Mouse (Mus musculus) Patski (cell line): ENCODE results near the gene Ugt2b1. TPM values are rescaled to one million over a fixed set of nuclear protein-coding genes. Genes with fewer than 3 reads are reported as not detected.
A peak's percentile ranks its signal among the peaks of the same experiment; 100 is the strongest.
"Not testable (repeated sequence)": the region's sequence is repeated elsewhere in the genome, so short reads cannot be mapped to it uniquely, and the experiment has no call there.

Experiments
- ATAC-seq: fragments of 100-300 bp; one replicate; pipeline ENCODE4 v1.8.0; 2021
- CTCF ChIA-PET: fragments of 350-600 bp; sonication (Branson Sonifier 250); formaldehyde crosslinking; loops from one replicate; lab custom pipeline; 2022; ENCODE audit warnings: inconsistent platforms; lab: Charles Lee
- POLR2A ChIA-PET: fragments of 350-600 bp; sonication (Branson Sonifier 250); formaldehyde crosslinking; loops from one replicate; lab custom pipeline; 2022; ENCODE audit warnings: antibody characterized with exemption, inconsistent platforms; lab: Charles Lee
- DNase-seq: peaks from one replicate; pipeline ENCODE4 v3.0.0-alpha.2; 2011; ENCODE audit warnings: low read depth, low spot score
- H3K27me3 ChIP-seq: fragments of 371-371 bp; one replicate; pipeline ENCODE4 v1.5.1; 2021
- CTCF ChIP-seq: fragments of 100-300 bp; IDR thresholded peaks from one replicate; pipeline ENCODE4 v1.5.1; 2021
- in situ Hi-C: fragments of 300-500 bp; cut with MboI; formaldehyde crosslinking; loops from 3 replicates; pipeline ENCODE4 v1.11.1; 2018; ENCODE audit warnings: low pct_unique_long_range_greater_than_20kb, mixed read lengths
- polyA plus RNA-seq: library from polyadenylated mRNA; unstranded; gene quantifications from one replicate; pipeline ENCODE4 v1.2.3, GENCODE M21; 2021

The Ugt2b1 gene
- not detected for polyA plus RNA-seq

DNA sequence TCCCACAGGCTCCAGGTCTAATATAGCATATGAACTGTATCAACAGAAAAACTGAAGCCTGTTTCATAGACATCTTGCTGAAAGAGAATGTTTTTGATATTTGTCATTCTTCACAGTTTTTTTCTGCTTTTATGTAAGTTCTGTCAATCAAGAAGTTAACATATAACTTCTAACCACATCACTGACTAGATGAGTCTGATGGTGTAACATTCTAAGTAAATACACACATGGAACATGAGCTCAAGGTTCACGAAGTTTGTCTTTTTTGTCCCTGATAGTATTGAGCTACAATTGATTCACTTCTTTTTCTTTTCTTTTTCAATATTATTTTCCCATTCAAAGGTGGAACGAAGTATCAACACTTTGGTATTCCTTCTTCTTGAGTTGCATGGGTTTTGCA is at the start of gene Ugt2b1:
Gene Ugt2b1 (minus strand): TSS at position 105 of the 400 bp plus-strand sequence.
- ChIA-PET POLR2A (no interaction called here), CTCF (interaction anchor here (0.9 kb wide), 1 partner anchor 9 kb away, joined by 3 read pairs; no protein-coding TSS in a partner anchor)
- ATAC-seq (no peak), DNase-seq (no peak)
- H3K27me3 ChIP-seq, result peaks cover 7% of the 10 kb centered on the region
- no peak for TF ChIP-seq CTCF
- in situ Hi-C loops, result no loop called here

GRCm38 (mm10) chr5:86967271-86967670 is 40.9 kb upstream of the Ugt2b1 start:
- H3K27me3 ChIP-seq, ATAC-seq, in situ Hi-C loops, POLR2A ChIA-PET, DNase-seq, CTCF ChIA-PET: not testable (repeated sequence)

DNA sequence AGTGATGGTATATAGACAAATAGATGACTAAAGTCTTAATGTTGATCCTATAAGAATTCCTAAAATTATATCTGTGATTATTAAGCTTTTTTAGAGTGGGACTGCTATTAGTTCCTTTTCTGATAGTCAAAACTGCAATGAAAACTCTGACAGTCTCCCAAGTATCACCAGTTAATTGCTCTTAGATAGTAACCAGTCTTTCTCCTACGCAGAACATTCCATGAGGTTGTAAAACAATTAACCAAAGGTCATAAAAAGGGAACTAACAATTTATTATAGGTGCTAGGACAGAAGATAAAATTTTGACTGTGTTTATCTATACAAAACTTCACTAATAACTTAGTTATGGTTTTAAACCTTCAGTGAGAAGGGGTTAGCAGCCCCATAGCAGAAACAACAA is 36.5 kb upstream of the Ugt2b1 start:
- POLR2A ChIA-PET, H3K27me3 ChIP-seq, CTCF ChIA-PET, ATAC-seq, DNase-seq, in situ Hi-C loops: not testable (repeated sequence)

DNA sequence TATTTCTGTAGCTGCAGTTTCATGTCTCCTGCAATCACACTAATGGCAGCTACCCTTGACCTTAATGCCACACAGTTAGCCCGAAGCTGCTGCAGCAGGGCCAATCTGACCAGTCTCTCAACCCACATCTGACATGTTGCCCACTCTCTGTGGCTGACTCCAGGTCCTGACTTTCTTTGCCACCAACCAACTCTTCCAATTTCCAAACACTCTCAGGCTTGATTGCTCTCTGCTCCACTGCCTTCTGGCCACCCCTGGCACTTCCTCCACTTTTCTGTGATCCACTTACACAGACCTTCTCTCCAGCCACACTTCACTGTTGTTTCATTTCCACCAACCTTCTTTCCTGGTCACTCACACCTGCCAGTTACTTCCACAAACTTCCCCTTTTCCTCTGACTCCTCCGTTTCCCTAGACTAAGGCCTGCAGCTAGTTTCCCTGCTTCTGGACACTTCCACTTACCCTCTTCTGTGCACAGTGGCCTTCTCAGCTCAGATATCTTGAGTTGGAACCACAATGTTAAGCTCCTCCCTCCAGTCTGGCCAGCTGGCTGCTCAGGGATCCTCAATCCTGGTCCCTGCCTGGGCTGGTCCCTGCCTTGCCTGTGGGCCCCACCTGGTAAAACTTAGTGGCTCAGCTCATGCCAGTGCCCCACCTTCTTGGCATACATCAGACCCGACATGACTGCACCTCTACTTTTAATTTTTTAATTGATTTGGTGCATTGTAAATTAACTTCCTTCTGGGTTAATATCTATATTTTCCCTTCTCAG is 35.4 kb upstream of the Ugt2b1 start:
- no peaks in the 10 kb centered on the region for H3K27me3 ChIP-seq
- ChIA-PET CTCF (no interaction called here), POLR2A (no interaction called here)
- in situ Hi-C loops, result no loop called here
- TF ChIP-seq CTCF, result no peak
- ATAC-seq, result no peak
- DNase-seq, result no peak

GRCm38 (mm10) chr5:86960504-86960903 is 34.2 kb upstream of the Ugt2b1 start:
- no peak for DNase-seq
- CTCF ChIA-PET, result no interaction called here
- no peaks in the 10 kb centered on the region for H3K27me3 ChIP-seq
- POLR2A ChIA-PET, result no interaction called here
- TF ChIP-seq CTCF, result no peak
- in situ Hi-C loops, result no loop called here
- ATAC-seq, result no peak

DNA sequence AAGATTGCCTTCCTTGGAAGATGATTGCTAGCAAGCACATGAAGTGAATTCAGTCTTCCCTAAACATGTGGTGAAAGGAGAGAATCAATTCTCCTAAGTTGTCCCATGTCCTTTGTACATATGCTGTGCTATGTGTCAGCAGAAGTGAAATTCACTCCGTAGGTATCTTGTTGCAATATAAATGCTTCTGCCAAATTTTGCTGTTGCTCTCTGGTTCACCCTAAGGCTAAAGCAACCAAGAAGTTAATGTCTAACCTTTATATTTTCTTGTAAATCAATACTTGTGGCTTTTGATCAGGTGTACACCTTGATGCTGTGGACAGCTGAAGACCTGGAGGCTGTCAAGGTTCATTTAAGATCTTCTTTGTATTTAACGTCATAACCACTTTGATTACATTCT is 15.8 kb upstream of the Ugt2b1 start:
- in situ Hi-C loops, result no loop called here
- no peak for TF ChIP-seq CTCF
- POLR2A ChIA-PET, result no interaction called here
- H3K27me3 ChIP-seq, result no peaks in the 10 kb centered on the region
- CTCF ChIA-PET, result interaction anchor here (1.3 kb wide), 1 partner anchor 34 kb away, joined by 3 read pairs; no protein-coding TSS in a partner anchor
- DNase-seq (no peak), ATAC-seq (no peak)

DNA sequence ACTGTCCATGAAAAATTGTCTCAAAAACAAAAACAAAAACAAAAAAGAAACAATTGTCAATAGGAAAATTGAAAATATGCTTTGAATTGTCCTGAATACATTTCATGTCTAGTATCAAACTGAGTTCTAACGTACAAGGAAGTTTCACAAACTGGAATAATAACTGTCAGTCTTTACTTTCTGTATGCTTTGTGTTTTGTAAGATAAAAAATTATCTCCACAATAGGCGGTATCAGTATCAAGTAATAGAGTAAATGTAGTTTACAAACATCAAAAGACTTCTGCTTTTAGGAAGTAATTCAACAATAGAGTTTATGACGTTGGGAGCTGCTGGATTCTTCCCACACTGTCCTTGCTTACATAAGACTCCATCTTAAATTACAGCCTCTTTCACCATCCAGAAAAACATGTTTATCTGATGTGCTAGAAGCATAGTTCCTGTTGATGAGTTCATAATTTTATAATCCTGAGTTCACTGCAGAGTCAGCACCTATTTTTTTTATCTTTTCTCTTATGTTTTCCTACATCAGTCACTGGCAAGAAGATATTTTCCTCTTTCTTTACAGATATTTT is 5.6 kb downstream of the Ugt2b1 start:
- in situ Hi-C loops, result no loop called here
- H3K27me3 ChIP-seq, result peaks cover 11% of the 10 kb centered on the region
- no peak for TF ChIP-seq CTCF

GRCm38 (mm10) chr5:86911357-86912099 is 14.8 kb downstream of the Ugt2b1 start:
- in situ Hi-C loops, result no loop called here
- ATAC-seq, result no peak
- CTCF ChIA-PET, result no interaction called here
- peaks cover 11% of the 10 kb centered on the region for H3K27me3 ChIP-seq
- POLR2A ChIA-PET, result no interaction called here
- no peak for TF ChIP-seq CTCF
- DNase-seq, result no peak

More for the DNA sequence above, 5.6 kb downstream of the Ugt2b1 start:
- CTCF ChIA-PET, result interaction anchor here (1.0 kb wide), 1 partner anchor 35 kb away, joined by 3 read pairs; no protein-coding TSS in a partner anchor
- DNase-seq, result no peak
- POLR2A ChIA-PET, result no interaction called here
- no peak for ATAC-seq

GRCm38 (mm10) chr5:86910770-86911169 is 15.6 kb downstream of the Ugt2b1 start:
- DNase-seq (no peak), ATAC-seq (no peak)
- ChIA-PET CTCF (no interaction called here), POLR2A (no interaction called here)
- H3K27me3 ChIP-seq, result peaks cover 11% of the 10 kb centered on the region
- in situ Hi-C loops, result no loop called here
- no peak for TF ChIP-seq CTCF

- CTCF ChIA-PET, result interaction anchor here (1.3 to 2.3 kb wide), 3 partner anchors 16 to 44 kb away, joined by 4 to 7 read pairs (median 4); no protein-coding TSS in a partner anchor
- no peak for TF ChIP-seq CTCF
- POLR2A ChIA-PET, result no interaction called here
- in situ Hi-C loops, result loop anchor here (5.0 kb wide), 1 partner anchor 44 kb away; no protein-coding TSS in a partner anchor
- peaks cover 11% of the 10 kb centered on the region for H3K27me3 ChIP-seq
- ATAC-seq (peak; percentile 26), DNase-seq (no peak)
Observed at GRCm38 (mm10) chr5:86906758-86907157, 19.6 kb downstream of the Ugt2b1 start, which contains the start of gene Ugt2b34. TSS of gene Ugt2b34 (minus strand) at chr5:86906937.
